Mouse (Mus musculus) embryonic facial prominence, embryonic 10.5 days (tissue): ENCODE data around the gene Spns2. TPM values are rescaled to one million over a fixed set of nuclear protein-coding genes. Genes with fewer than 3 reads are reported as not detected.

Experiments used
- DNase-seq: peaks from one replicate; pipeline ENCODE4 v3.0.0-alpha.2; 2017; ENCODE audit warnings: low spot score
- H3K27ac ChIP-seq: fragments of 300-500 bp; sonication (generic); replicated peaks from 2 replicates; pipeline ENCODE4 v1.5.1; 2016; ENCODE audit warnings: mild to moderate bottlenecking
- H3K27me3 ChIP-seq: fragments of 300-500 bp; sonication (generic); replicated peaks from 2 replicates; pipeline ENCODE4 v1.6.1; 2016; ENCODE audit warnings: low read depth, mild to moderate bottlenecking; ENCODE audit not compliant: poor library complexity, severe bottlenecking
- H3K36me3 ChIP-seq: fragments of 300-500 bp; sonication (generic); replicated peaks from 2 replicates; pipeline ENCODE4 v1.6.1; 2016; ENCODE audit warnings: mild to moderate bottlenecking, moderate library complexity
- H3K4me1 ChIP-seq: fragments of 300-500 bp; sonication (generic); 2 replicates; pipeline ENCODE4 v1.6.1; 2016
- H3K4me3 ChIP-seq: fragments of 300-500 bp; sonication (generic); 2 replicates; pipeline ENCODE4 v1.5.1; 2016; ENCODE audit warnings: mild to moderate bottlenecking, moderate library complexity
- H3K9me3 ChIP-seq: fragments of 300-500 bp; sonication (generic); 2 replicates; pipeline ENCODE4 v1.6.1; 2016; ENCODE audit warnings: mild to moderate bottlenecking
- WGBS: fragments of 180-500 bp; shearing (Covaris S2); methylation state at CpG from one replicate; pipeline ENCODE4 v1.1.7; 2016; 5-methylcytosine and 5-hydroxymethylcytosine counted together
- polyA plus RNA-seq: library from polyadenylated mRNA; unstranded; fragments of >200 nt; fragmentation: Nextera tagmentation; extraction: Ambion mirVana; gene quantifications from 2 replicates; pipeline ENCODE4 v1.2.1, GENCODE M21; 2016

Gene Spns2
- polyA plus RNA-seq, 1 experiment from 2014 or later, result 3.3 TPM

DNA sequence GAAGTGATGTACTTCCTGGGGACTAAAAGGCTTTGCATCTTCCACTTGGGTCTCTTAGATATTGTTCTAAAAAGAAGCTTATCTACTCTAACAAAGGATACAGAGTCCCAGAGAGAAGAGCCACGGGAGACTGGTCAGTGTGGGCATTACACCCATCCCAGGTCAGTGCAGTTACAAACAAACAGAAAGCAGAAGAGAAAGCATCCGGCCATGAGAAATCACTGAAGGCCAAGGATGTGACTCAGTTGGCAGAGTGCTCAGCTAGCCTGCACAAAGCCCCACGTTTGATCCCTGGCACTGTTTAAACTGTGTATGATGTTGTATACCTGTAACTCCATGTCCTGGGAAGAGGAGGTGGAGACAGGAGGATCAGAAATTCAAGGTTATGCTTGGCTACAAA, 30.2 kb upstream of the Spns2 start:
- Histone ChIP-seq H3K27me3 (no peaks in the 10 kb centered on the region), H3K36me3 (no peaks in the 10 kb centered on the region), H3K27ac (no peak overlapping the region), H3K4me1 (no peaks in the 10 kb centered on the region), H3K4me3 (no peak overlapping the region), H3K9me3 (no peaks in the 10 kb centered on the region)
- WGBS, result 75% methylated on average over 3 of the region's 3 CpGs
- no peak for DNase-seq

DNA sequence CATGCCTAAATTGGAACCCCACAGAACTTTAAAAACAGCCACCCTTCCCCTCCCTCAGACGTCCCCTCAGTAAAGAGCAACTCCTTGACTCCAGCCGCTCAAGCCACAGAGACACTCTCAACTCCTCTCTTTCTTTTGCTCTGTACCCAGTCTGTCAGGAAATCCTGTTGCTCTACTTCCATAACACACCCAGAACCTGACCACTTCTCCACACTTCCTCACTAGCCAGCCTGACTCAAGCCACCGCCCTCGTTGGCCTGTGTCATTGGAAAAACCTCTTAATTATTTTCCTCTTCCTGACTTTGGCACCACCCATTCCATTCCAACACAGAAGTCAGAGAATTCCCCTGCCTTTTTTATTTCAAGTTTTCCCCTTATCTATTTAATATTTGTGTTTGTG, 29.5 kb upstream of the Spns2 start:
- 81% methylated on average over 4 of the region's 4 CpGs for WGBS
- DNase-seq, result no peak
- no peaks in the 10 kb centered on the region for H3K36me3 ChIP-seq
- no peaks in the 10 kb centered on the region for H3K9me3 ChIP-seq
- no peaks in the 10 kb centered on the region for H3K4me1 ChIP-seq
- no peak overlapping the region for H3K4me3 ChIP-seq
- no peaks in the 10 kb centered on the region for H3K27me3 ChIP-seq
- no peak overlapping the region for H3K27ac ChIP-seq

DNA sequence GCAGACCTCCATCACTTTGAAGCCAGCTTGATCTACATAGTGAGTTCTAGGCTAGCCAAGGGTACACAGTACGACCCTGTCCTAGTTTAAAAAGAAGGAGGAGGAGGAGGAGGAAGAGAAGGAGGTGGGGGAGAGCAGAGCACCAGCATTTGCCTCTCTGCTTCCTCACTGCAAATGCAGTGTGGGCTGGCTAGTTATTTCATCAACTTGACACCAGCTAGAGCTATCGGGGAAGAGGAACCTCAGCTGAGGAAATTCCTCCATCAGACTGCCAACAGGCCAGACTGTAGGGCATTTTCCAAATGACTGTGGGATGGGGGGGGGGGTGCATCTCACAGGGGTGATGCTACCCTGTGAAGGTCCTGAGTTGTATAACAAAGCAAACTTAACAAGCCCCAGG, 28.7 kb upstream of the Spns2 start:
- DNase-seq, result no peak
- Histone ChIP-seq H3K27me3 (no peaks in the 10 kb centered on the region), H3K4me1 (no peaks in the 10 kb centered on the region), H3K27ac (no peak overlapping the region), H3K4me3 (no peak overlapping the region), H3K36me3 (no peaks in the 10 kb centered on the region), H3K9me3 (no peaks in the 10 kb centered on the region)
- WGBS, result 82% methylated on average over 2 of the region's 2 CpGs

DNA sequence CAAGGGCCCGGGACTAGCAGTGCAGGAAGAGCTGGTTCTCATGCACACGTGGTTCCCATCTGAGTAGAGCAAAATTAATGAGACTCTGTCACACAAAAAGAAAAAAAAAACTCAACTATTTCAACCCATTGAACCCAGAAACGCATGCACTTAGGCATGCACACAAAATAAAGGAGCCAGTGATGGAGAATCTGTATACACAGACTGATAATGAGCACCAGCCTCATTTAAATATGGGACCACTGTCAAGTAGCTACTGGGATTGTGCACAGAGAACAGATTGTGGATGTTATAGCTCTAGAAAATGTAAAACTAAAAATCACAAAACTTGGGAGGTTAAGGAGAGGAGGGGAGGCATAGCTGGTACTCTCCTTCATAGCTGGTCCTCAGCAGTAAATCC, 25.3 kb upstream of the Spns2 start:
- Histone ChIP-seq H3K4me1 (no peaks in the 10 kb centered on the region), H3K36me3 (no peaks in the 10 kb centered on the region), H3K4me3 (no peak overlapping the region), H3K9me3 (no peaks in the 10 kb centered on the region), H3K27ac (no peak overlapping the region), H3K27me3 (no peaks in the 10 kb centered on the region)
- 73% methylated on average over 3 of the region's 3 CpGs for WGBS
- DNase-seq, result no peak

DNA sequence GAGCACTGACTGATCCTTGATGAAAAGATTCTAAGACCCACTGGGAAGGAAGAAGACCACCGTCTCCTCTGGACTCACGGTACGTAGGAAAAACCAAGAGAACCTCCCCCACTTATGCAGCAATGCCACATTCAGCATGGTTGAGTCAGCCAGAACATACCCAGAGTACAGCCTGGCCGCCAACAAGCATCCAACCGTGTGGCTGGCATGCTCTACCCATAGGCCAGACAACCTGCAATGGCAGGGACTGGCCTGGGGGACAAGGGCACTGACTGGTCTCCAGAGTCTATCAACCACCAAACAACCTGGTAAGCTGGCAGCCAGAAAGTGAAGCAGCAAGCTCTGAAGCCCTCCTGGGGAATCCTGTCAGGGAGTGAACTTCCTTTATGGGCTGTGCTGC, 18.9 kb upstream of the Spns2 start:
- peaks cover 5% of the 10 kb centered on the region; the same call in 1 of the 2 replicates for H3K4me1 ChIP-seq
- no peaks in the 10 kb centered on the region for H3K9me3 ChIP-seq
- H3K36me3 ChIP-seq, result no peaks in the 10 kb centered on the region
- no peak overlapping the region for H3K4me3 ChIP-seq
- WGBS, result 89% methylated on average over 5 of the region's 5 CpGs
- no peak for DNase-seq
- no peaks in the 10 kb centered on the region for H3K27me3 ChIP-seq
- no peak overlapping the region for H3K27ac ChIP-seq

DNA sequence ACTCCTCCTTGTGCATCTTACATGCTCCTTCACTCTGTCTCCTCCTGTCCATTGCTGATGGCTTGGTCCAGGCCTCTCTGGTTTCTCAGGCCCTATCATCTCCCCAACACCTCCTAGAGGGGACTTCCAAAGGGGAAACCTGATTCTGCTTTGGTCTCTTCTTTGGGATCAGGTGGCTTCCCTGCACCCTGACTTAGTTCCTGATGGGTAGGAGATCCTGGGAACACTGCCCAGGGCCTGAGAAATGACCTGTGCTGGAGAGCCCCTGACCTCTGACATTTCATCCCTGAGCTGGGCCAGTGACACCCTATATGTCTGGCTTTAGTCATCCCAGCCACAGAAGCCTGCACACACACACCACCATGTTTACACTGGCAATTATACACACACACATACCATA, 17.9 kb upstream of the Spns2 start:
- H3K4me1 ChIP-seq, result peaks cover 13% of the 10 kb centered on the region
- no peaks in the 10 kb centered on the region for H3K9me3 ChIP-seq
- H3K36me3 ChIP-seq, result no peaks in the 10 kb centered on the region
- DNase-seq, result no peak
- H3K27ac ChIP-seq, result no peak overlapping the region
- no peak overlapping the region for H3K4me3 ChIP-seq
- peaks cover 7% of the 10 kb centered on the region for H3K27me3 ChIP-seq

DNA sequence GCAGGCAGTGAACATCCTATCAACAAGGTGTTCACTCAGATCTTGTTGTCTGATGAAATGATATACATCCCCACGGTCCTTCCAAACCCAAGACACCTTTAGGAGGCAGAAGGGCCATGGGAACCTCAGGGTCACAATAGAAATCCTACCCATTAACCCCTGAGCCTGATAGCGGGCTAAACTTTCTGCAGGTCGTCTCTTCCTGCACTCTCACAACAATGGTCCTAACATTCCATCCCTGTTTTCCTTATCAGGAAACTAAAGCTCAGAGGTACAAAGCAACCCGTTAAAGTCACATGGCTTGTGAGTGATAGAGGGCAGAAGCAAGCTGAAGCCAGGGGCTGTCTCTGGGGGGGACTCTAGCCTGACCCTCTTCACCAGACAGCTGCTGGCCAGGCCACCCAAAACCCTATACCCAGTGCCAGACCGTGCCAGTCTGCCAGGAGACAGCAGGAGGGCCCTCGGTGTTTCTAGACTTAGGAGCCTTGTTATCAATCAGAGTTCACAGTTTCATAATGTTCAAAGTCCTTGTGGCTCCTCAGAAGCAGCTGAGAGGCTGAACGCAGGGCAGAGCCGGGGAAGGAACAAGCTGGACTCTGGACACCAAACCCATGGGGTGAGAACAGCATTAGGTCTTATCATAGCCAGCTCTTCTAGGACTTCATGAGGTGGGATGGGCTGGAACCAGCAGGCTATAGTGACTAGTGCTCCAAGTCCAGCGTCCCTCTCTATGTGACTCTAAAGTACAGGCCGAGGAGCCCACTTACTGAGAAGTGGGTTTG, 14.5 kb upstream of the Spns2 start:
- 68% methylated on average over 10 of the region's 10 CpGs for WGBS
- Histone ChIP-seq H3K27me3 (peaks cover 19% of the 10 kb centered on the region), H3K4me1 (peaks cover 32% of the 10 kb centered on the region), H3K27ac (no peak overlapping the region), H3K4me3 (no peak overlapping the region), H3K9me3 (no peaks in the 10 kb centered on the region), H3K36me3 (no peaks in the 10 kb centered on the region)
- no peak for DNase-seq

DNA sequence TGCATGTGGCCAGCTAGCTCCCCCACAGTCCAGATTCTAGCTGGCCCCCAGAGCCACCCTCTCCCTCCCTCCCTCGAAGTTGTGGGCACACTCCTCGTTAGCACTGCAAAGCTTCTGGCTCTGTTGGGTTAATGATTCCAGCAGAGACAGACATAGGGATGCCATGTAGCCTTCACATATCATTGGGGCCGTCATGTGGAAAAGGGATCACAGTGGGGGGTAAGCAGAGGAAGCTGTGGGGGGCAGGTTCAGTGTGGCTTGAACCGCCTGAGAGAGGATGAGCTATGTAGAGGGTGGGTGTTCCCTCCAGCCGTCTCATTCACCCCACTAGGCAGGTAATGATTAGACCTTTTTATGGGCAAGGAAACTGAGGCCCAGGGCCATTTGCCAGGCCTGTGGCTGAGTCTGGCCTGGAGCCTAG, 13.8 kb upstream of the Spns2 start:
- no peaks in the 10 kb centered on the region for H3K9me3 ChIP-seq
- H3K36me3 ChIP-seq, result no peaks in the 10 kb centered on the region
- H3K4me1 ChIP-seq, result peaks cover 32% of the 10 kb centered on the region
- H3K27ac ChIP-seq, result no peak overlapping the region
- 42% methylated on average over 5 of the region's 5 CpGs for WGBS
- no peak overlapping the region for H3K4me3 ChIP-seq
- DNase-seq, result no peak
- peaks cover 20% of the 10 kb centered on the region for H3K27me3 ChIP-seq

DNA sequence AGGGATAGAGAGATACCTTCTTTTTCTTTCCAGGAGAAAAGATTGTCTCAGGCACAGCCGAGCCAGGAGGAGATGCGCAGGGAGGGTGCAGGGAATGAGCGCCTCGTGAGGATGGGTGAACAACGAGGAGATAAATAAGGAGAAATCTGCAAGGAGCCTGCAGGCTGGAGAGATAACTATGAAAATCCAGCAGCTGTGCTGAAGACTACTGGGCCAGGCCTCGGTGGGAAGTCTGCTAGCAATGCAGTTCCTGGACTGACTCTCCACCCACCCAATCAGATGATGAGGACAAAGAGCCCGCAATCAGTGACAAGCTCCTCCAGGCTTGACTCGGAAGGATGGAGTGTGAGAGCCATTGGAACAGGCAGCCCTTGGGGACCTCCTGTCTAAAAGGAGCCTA, 12.5 kb upstream of the Spns2 start:
- peaks cover 20% of the 10 kb centered on the region for H3K27me3 ChIP-seq
- no peak overlapping the region for H3K27ac ChIP-seq
- DNase-seq, result no peak
- WGBS, result 18% methylated on average over 8 of the region's 8 CpGs
- peaks cover 32% of the 10 kb centered on the region for H3K4me1 ChIP-seq
- no peak overlapping the region for H3K4me3 ChIP-seq
- H3K9me3 ChIP-seq, result no peaks in the 10 kb centered on the region
- no peaks in the 10 kb centered on the region for H3K36me3 ChIP-seq

DNA sequence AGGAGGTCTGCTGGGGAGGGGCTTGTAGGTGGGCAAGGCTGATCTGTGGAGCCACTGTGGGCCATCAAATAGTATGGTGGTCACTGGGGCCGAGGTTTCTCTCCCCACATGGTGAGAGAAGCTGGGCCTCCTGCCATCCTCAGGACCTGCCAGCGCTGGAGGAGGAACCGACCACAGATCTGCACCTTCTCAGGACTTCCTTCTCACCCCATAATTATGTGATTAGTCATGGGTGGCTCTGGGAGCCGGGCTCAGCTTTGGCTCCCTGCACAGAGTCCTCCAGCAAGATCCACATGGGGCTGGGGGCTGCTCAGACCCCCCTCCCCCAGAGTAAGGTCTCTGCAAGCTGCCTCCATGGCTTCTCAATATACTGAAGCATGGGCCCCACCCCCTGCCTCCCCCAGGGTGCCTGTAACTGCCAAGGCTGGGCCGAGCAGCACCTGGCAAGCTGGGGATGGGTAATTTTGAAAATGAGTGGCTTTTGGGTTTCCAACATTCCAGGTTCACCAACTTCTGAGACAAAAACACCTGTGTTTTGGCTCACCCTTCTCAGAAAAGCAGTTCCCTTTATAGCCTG, 11.8 kb upstream of the Spns2 start:
- Histone ChIP-seq H3K4me3 (no peak overlapping the region), H3K36me3 (no peaks in the 10 kb centered on the region), H3K27ac (no peak overlapping the region), H3K27me3 (peaks cover 20% of the 10 kb centered on the region), H3K4me1 (peaks cover 29% of the 10 kb centered on the region), H3K9me3 (no peaks in the 10 kb centered on the region)
- no peak for DNase-seq
- 17% methylated on average over 5 of the region's 5 CpGs for WGBS

DNA sequence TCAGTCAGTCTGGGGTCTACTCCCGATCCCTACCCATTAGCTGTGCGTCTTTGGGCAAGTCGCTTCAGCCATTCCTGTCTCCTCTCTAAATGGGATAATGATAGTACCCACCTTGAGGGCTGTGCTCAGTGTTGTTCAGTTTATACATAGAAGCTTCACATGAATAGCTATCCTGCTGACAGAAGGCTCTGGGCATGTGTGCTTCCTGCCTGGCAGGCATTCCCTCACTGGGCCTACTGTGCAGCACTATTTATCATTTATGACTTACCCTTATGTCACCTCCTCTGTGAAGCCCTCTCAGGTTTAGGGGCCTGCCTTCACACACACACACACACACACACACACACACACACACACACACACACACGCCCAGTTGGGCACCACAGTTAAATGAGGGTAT, 10.4 kb upstream of the Spns2 start:
- DNase-seq, result no peak
- Histone ChIP-seq H3K36me3 (no peaks in the 10 kb centered on the region), H3K27ac (no peak overlapping the region), H3K9me3 (no peaks in the 10 kb centered on the region), H3K4me1 (peaks cover 27% of the 10 kb centered on the region), H3K4me3 (no peak overlapping the region), H3K27me3 (peaks cover 20% of the 10 kb centered on the region)
- WGBS, result 87% methylated on average over 4 of the region's 4 CpGs

DNA sequence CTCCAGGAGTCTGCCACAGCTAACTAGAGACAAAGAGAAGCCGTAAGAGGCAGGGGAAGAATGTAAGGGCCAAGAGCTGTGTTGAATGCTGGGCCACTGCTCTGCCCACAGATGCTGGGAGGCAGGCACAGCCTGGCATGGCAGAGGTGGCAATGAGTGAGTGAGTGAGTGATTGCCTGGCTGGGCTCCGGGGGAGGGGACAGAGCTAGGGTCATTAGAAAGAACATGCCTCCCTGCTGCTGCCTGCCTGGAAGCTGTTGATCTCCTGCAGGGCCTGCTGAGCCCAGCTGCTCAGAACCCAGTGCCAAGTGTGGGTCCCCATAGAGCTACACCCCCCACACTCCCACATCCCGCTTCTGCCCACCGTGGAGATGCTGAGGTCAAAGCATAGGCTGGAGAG, 7.7 kb upstream of the Spns2 start:
- H3K4me1 ChIP-seq, result peaks cover 16% of the 10 kb centered on the region
- DNase-seq, result no peak
- no peak overlapping the region for H3K27ac ChIP-seq
- WGBS, result 23% methylated on average over 4 of the region's 4 CpGs
- H3K9me3 ChIP-seq, result no peaks in the 10 kb centered on the region
- H3K4me3 ChIP-seq, result no peak overlapping the region
- peaks cover 10% of the 10 kb centered on the region; the same call in 1 of the 2 replicates for H3K27me3 ChIP-seq
- H3K36me3 ChIP-seq, result no peaks in the 10 kb centered on the region

DNA sequence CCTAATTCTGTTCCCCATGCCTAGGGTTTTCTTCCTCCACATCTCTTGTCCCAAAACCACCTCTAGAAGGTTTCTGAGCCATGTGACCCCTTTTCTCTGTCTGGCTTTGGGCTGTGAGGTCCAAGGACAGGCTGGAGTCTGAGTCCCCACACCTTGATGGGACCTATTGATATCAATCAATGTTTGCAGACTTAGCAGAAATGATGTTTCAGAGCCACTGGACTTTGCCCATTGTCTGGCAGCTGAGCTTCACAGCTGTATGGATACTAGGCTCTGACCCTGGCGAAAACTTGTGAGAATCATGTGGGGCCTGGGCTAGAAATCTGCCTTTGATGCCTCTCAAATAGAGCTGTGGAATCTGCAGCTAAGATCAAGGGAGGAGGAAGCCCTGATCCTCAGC, 7.1 kb upstream of the Spns2 start:
- H3K4me1 ChIP-seq, result peaks cover 10% of the 10 kb centered on the region
- H3K27ac ChIP-seq, result no peak overlapping the region
- no peaks in the 10 kb centered on the region for H3K36me3 ChIP-seq
- H3K4me3 ChIP-seq, result no peak overlapping the region
- H3K9me3 ChIP-seq, result no peaks in the 10 kb centered on the region
- H3K27me3 ChIP-seq, result peaks cover 6% of the 10 kb centered on the region; the same call in 1 of the 2 replicates
- WGBS, result 71% methylated on average over 1 of the region's 1 CpGs
- no peak for DNase-seq
